Mouse (Mus musculus) C3H10T1/2 (cell line): ENCODE results near the gene H2-M9. TPM values are rescaled to one million over a fixed set of nuclear protein-coding genes. Genes with fewer than 3 reads are reported as not detected.

ENCODE experiments used
- polyA plus RNA-seq, 2 experiments: library from polyadenylated mRNA; unstranded; fragments of >200 nt; fragmentation: generic; extraction: Trizol; gene quantifications; one replicate each; pipeline ENCODE4 v1.2.1; 2012; ENCODE audit warnings: missing spikeins in 2 of 2

Gene H2-M9
- polyA plus RNA-seq = not detected

GRCm38 (mm10) chr17:36642566-36642965 is at the start of gene H2-M9:
Gene H2-M9, minus strand, starts transcription at chr17:36642666.

GRCm38 (mm10) chr17:36672119-36672518 is 29.7 kb upstream of the H2-M9 start, which contains the start of gene H2-M1:
Gene H2-M1, minus strand, starts transcription at chr17:36672219.

Other genes starting within 250 kb of the H2-M9 start
- not detected for gene H2-M10.4, start 180.3 kb downstream of the H2-M9 start, polyA plus RNA-seq
- not detected for gene H2-M11, start 95.6 kb downstream of the H2-M9 start, polyA plus RNA-seq
- gene H2-M1, start 29.6 kb upstream of the H2-M9 start, polyA plus RNA-seq = not detected
- not detected for gene H2-M10.5, start 130.2 kb upstream of the H2-M9 start, polyA plus RNA-seq
- gene H2-M10.6, start 169.5 kb upstream of the H2-M9 start, polyA plus RNA-seq = not detected
- 10 to 100 TPM in 1 of 2 experiments, 1 to 10 TPM in 1; 8.2 to 32.7 TPM for gene Trim26, start 194.5 kb upstream of the H2-M9 start, polyA plus RNA-seq
- gene Trim15, start 224.5 kb upstream of the H2-M9 start, polyA plus RNA-seq = not detected
- gene Trim10, start 226.9 kb upstream of the H2-M9 start, polyA plus RNA-seq = under 1 TPM in 1 of 2 experiments, not detected in 1; 0.01 TPM
- gene Trim40, start 247.5 kb upstream of the H2-M9 start, polyA plus RNA-seq = not detected